Mouse (Mus musculus) adrenal gland, adult 2 months (tissue): ENCODE measurements at regions not wholly inside any gene's neighbourhood (a gene's known extent, or its start where the extent isn't known, plus 50 kb on each side); places are given as distances from the start of the nearest gene placed in this dataset.
"Not testable (repeated sequence)": the region's sequence is repeated elsewhere in the genome, so short reads cannot be mapped to it uniquely, and the experiment has no call there.

ENCODE experiments used
- DNase-seq: peaks from one replicate; pipeline ENCODE4 v3.0.0; 2021
- microRNA-seq, 2 experiments: library from miRNA; unstranded; fragments of <30 nt; microRNA quantifications; one replicate each; pipeline ENCODE4 v1.2.0; 2021

- no peak for DNase-seq
Measured at GRCm38 (mm10) chr11:16638349-16638748, 113.7 kb upstream of the Egfr start.

- no peak for DNase-seq
Measured at GRCm38 (mm10) chr11:16649599-16649998, 102.4 kb upstream of the Egfr start.

GRCm38 (mm10) chr11:16663806-16664205 lies 88.2 kb upstream of the Egfr start:
- DNase-seq, result no peak

GRCm38 (mm10) chr11:16669453-16670251 lies 82.4 kb upstream of the Egfr start:
- no peak for DNase-seq

DNA sequence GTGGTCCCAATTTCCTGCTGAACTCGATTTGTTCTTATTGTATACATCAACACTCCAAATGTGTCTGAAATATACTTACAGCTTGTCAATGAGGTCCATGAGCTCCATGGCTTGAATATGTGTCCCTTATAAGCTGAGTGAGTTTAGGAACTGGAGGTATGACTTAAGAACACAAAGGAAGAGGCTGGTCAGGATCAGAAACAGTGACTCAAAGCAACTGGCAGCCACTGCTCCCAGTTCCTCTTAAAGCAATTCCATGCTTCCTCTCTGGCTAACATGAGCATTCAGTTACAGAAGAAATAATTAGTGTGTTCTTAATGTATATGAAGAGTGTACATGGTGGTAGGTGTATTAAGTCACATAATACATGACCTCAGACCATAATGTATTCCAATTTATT lies 81.7 kb upstream of the Egfr start:
- DNase-seq, result no peak

DNA sequence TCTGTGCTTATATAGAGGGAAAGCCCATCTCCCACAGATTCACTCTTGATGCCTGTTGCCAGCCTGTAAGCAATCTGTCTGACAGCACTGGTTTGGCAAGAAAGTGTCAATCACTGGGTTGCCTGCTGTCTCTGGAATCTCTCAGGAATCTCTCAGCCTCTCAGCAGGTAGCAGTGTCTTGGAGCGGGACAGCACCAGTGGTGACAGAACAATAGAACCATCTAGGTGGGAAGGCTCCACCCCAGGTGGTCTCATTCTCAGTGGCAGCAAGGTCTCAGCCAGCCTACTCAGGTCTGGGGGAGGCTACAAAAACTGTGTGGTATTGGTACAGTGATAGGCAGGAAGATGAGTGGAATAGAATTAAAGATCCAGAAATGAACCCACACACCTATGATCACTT lies 76.1 kb upstream of the Egfr start:
- not testable (repeated sequence) for DNase-seq

DNA sequence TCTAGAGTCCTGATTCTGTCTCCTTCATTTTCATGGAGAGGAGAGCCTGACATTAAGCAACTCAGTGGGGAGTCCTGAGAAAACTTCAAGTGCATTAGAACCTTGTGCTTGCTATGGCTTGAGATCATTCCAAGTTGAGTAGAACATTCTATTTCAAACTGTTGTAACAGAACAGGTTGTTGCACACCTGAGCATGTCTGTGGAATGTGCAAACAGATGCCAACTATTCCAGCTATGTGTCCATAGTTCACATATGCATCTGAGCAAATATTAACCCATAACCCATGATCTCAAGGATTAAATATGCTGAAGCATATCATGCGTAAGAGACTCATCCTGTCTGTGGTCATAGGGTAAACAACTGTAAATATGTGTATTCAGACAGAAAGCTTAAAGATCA lies 68.5 kb upstream of the Egfr start:
- no peak for DNase-seq

DNA sequence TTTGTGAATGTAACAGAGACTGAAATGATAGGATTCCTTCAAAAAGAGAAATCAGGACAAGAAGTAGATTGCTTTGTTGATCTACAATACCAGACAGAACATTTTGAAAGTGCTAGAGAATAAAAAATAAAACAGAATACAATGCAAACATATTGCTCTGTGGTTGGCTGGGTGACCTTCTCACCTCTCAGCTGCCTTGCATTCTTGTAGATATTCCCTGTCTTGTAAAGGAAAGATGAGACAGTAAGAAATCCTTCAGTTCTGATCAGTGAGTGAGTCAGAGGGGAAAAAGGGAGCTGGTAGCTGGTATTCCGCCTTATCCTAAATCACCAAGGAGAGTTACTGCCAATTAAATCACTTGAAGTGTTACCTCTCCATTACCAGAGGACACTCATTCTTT lies 56.4 kb upstream of the Egfr start:
- no peak for DNase-seq

DNA sequence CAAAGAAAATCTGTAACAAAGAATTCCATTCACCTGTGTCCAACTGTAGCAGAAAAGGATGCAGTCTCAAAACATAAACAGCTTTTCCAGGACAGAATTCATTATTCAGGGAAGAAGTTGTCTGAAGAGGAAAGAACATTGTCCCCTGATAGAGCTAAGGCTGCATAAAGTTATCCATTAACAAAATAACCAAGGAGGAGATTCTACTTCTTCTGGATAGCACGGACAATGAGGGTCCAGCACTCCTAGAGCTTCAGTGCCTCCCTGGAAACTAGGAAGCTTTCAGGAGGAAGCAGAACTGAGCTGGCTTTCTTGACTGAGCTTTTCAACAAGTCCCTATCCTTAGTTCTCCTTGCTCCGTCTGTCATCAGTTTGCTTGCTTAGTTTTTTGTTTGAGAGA lies 55.2 kb upstream of the Egfr start:
- no peak for DNase-seq

GRCm38 (mm10) chr11:16701826-16702225 lies 50.2 kb upstream of the Egfr start:
- DNase-seq, result no peak

Small RNA genes in the stretch of these regions (microRNA-seq; reads per million reads assigned to microRNA genes)
- gene Gm24714, result 0 reads per million in 2 experiments
